Mouse (Mus musculus): ENCODE data around the gene Rlim. TPM values are rescaled to one million over a fixed set of nuclear protein-coding genes. Genes with fewer than 3 reads are reported as not detected.

Rlim gene
- polyA plus RNA-seq, 1 experiment: 1.8 TPM

- TF ChIP-seq GATA1 (IDR thresholded peaks at IDR 0.05; ENCODE audit: low read length): no peak
These were observed 62.1 kb downstream of the Rlim start for GRCm38 (mm10) chrX:103918954-103919353.

- no peak for TF ChIP-seq GATA1 (IDR thresholded peaks at IDR 0.05; ENCODE audit: low read length)
These were observed 66.3 kb downstream of the Rlim start for GRCm38 (mm10) chrX:103914790-103915189.

Other genes starting within 250 kb of the Rlim start
- gene Slc16a2, start 159.3 kb downstream of the Rlim start, polyA plus RNA-seq (2012): not detected in 2 replicates
- gene Nexmif, start 219.9 kb upstream of the Rlim start, polyA plus RNA-seq (2012): not detected in 2 replicates

Measured in G1E-ER4 (cell line).